Mouse (Mus musculus) lung, embryonic 14.5 days (tissue): Measurements from ENCODE around the gene Usp5. TPM values are rescaled to one million over a fixed set of nuclear protein-coding genes. Genes with fewer than 3 reads are reported as not detected.

Experiments
- ATAC-seq: fragments of 200-750 bp; cut with Nextera tagmentation; 2 replicates; pipeline ENCODE4 v1.8.0; 2017; ENCODE audit warnings: mild to moderate bottlenecking, moderate TSS enrichment, moderate library complexity; ENCODE audit not compliant: insufficient read depth
- DNase-seq: peaks from one replicate; pipeline ENCODE4 v3.0.0-alpha.2; 2015
- H3K27ac ChIP-seq: fragments of 300-500 bp; sonication (generic); 2 replicates; pipeline ENCODE4 v1.5.1; 2014; ENCODE audit warnings: low read depth, mild to moderate bottlenecking, moderate library complexity
- H3K27me3 ChIP-seq: fragments of 300-500 bp; sonication (generic); 2 replicates; pipeline ENCODE4 v1.6.1; 2014; ENCODE audit warnings: low read length, control low read depth; ENCODE audit not compliant: insufficient read depth
- H3K36me3 ChIP-seq: fragments of 300-500 bp; sonication (generic); 2 replicates; pipeline ENCODE4 v1.6.1; 2014; ENCODE audit warnings: control low read depth; ENCODE audit not compliant: insufficient read depth
- H3K4me1 ChIP-seq: fragments of 300-500 bp; sonication (generic); 2 replicates; pipeline ENCODE4 v1.6.1; 2014; ENCODE audit warnings: antibody characterized with exemption, control low read depth; ENCODE audit not compliant: insufficient read depth
- H3K4me2 ChIP-seq: fragments of 300-500 bp; sonication (generic); 2 replicates; pipeline ENCODE4 v1.6.1; 2014; ENCODE audit warnings: mild to moderate bottlenecking
- H3K4me3 ChIP-seq: fragments of 300-500 bp; sonication (generic); 2 replicates; pipeline ENCODE4 v1.5.1; 2014; ENCODE audit warnings: low read depth, low read length
- H3K9ac ChIP-seq: fragments of 300-500 bp; sonication (generic); 2 replicates; pipeline ENCODE4 v1.6.1; 2014
- H3K9me3 ChIP-seq: fragments of 300-500 bp; sonication (generic); 2 replicates; pipeline ENCODE4 v1.6.1; 2016; ENCODE audit warnings: low read depth, low read length, control low read depth
- CTCF ChIP-seq: IDR thresholded peaks from 2 replicates; pipeline ENCODE4 v1.5.1; 2016; ENCODE audit warnings: antibody characterized with exemption, low read depth
- WGBS: fragments of 180-500 bp; shearing (Covaris S2); extraction: QIAGEN DNeasy Blood & Tissue Kit; methylation state at CpG from one replicate; pipeline ENCODE4 v1.1.7; 2014; 5-methylcytosine and 5-hydroxymethylcytosine counted together
- polyA plus RNA-seq: library from polyadenylated mRNA; unstranded; fragments of >200 nt; fragmentation: Nextera tagmentation; extraction: Ambion mirVana; gene quantifications from 2 replicates; pipeline ENCODE4 v1.2.1, GENCODE M21; 2014

The Usp5 gene
- polyA plus RNA-seq, 1 experiment from 2014 or later, result 143 TPM

GRCm38 (mm10) chr6:124782436-124782835, 46.8 kb downstream of the Usp5 start:
- ATAC-seq, result 0 out of 2 replicates have a peak, but pooled peaks have one; percentile 29
- H3K4me3 ChIP-seq, result 0 out of 2 replicates have a peak overlapping the region, but pooled peaks have one; percentile 12
- H3K27ac ChIP-seq, result no peak overlapping the region
- no peak overlapping the region for H3K9ac ChIP-seq
- DNase-seq, result peak; percentile 60
- peak overlapping the region; percentile 44 for H3K4me2 ChIP-seq
- no peaks in the 10 kb centered on the region for H3K36me3 ChIP-seq
- no peaks in the 10 kb centered on the region for H3K9me3 ChIP-seq
- TF ChIP-seq CTCF, result no peak
- 0 out of 2 replicates have a peak, but pooled peaks cover 4% of the 10 kb centered on the region for H3K27me3 ChIP-seq
- H3K4me1 ChIP-seq, result peaks cover 8% of the 10 kb centered on the region; the same call in 1 of the 2 replicates
- WGBS, result 20% methylated on average over 6 of the region's 6 CpGs

- WGBS, result 81% methylated on average over 7 of the region's 7 CpGs
- Histone ChIP-seq H3K27ac (no peak overlapping the region), H3K4me3 (no peak overlapping the region), H3K4me1 (peaks cover 8% of the 10 kb centered on the region; the same call in 1 of the 2 replicates), H3K4me2 (no peak overlapping the region), H3K9me3 (no peaks in the 10 kb centered on the region), H3K27me3 (0 out of 2 replicates have a peak, but pooled peaks cover 4% of the 10 kb centered on the region), H3K9ac (no peak overlapping the region), H3K36me3 (no peaks in the 10 kb centered on the region)
- TF ChIP-seq CTCF, result no peak
- ATAC-seq (no peak), DNase-seq (no peak)
Measured at GRCm38 (mm10) chr6:124780917-124781316, 48.4 kb downstream of the Usp5 start.

- Histone ChIP-seq H3K9ac (peak overlapping the region; percentile 16; the same call in 1 of the 2 replicates), H3K9me3 (no peaks in the 10 kb centered on the region), H3K27me3 (0 out of 2 replicates have a peak, but pooled peaks cover 4% of the 10 kb centered on the region), H3K27ac (no peak overlapping the region), H3K4me1 (peaks cover 8% of the 10 kb centered on the region; the same call in 1 of the 2 replicates), H3K4me2 (peak overlapping the region; percentile 58), H3K4me3 (peak overlapping the region; percentile 32), H3K36me3 (no peaks in the 10 kb centered on the region)
- no peak for TF ChIP-seq CTCF
- DNase-seq, result no peak
- WGBS, result 7% methylated on average over 10 of the region's 10 CpGs
- no peak for ATAC-seq
Measured at GRCm38 (mm10) chr6:124779984-124780416, 49.3 kb downstream of the Usp5 start.

GRCm38 (mm10) chr6:124779222-124779983, 49.9 kb downstream of the Usp5 start, which contains the start of gene Lrrc23:
Gene Lrrc23 (minus strand): TSS chr6:124779727.
- DNase-seq (peak; percentile 86), ATAC-seq (peak; percentile 75)
- Histone ChIP-seq H3K27ac (no peak within 1 kb of the TSS), H3K4me3 (peak within 1 kb of the TSS; percentile 32), H3K9me3 (no peaks in the 10 kb centered on the region), H3K9ac (peak within 1 kb of the TSS; percentile 16; the same call in 1 of the 2 replicates), H3K36me3 (no peaks in the 10 kb centered on the region), H3K27me3 (0 out of 2 replicates have a peak, but pooled peaks cover 4% of the 10 kb centered on the region), H3K4me2 (peak within 1 kb of the TSS; percentile 58), H3K4me1 (peaks cover 8% of the 10 kb centered on the region; the same call in 1 of the 2 replicates)
- TF ChIP-seq CTCF, result no peak
- 2% methylated on average over 23 of the region's 23 CpGs for WGBS

- Histone ChIP-seq H3K4me2 (no peak overlapping the region), H3K4me1 (0 out of 2 replicates have a peak, but pooled peaks cover 3% of the 10 kb centered on the region), H3K9me3 (no peaks in the 10 kb centered on the region), H3K4me3 (no peak overlapping the region), H3K9ac (no peak overlapping the region), H3K27ac (no peak overlapping the region), H3K36me3 (no peaks in the 10 kb centered on the region), H3K27me3 (no peaks in the 10 kb centered on the region)
- 81% methylated on average over 15 of the region's 15 CpGs for WGBS
- ATAC-seq (no peak), DNase-seq (no peak)
- no peak for TF ChIP-seq CTCF
Measured at GRCm38 (mm10) chr6:124770511-124770910, 58.8 kb downstream of the Usp5 start.

- Histone ChIP-seq H3K4me2 (peak overlapping the region; percentile 81), H3K9ac (no peak overlapping the region; the same call in 1 of the 2 replicates), H3K27me3 (no peaks in the 10 kb centered on the region), H3K36me3 (no peaks in the 10 kb centered on the region), H3K9me3 (no peaks in the 10 kb centered on the region), H3K4me3 (peak overlapping the region; percentile 51; the same call in 1 of the 2 replicates), H3K4me1 (0 out of 2 replicates have a peak, but pooled peaks cover 3% of the 10 kb centered on the region), H3K27ac (no peak overlapping the region)
- no peak for TF ChIP-seq CTCF
- WGBS, result 38% methylated on average over 7 of the region's 7 CpGs
- ATAC-seq, result no peak
- no peak for DNase-seq
Measured at GRCm38 (mm10) chr6:124770013-124770412, 59.3 kb downstream of the Usp5 start.

- no peak for TF ChIP-seq CTCF
- Histone ChIP-seq H3K9ac (peak within 1 kb of the TSS; percentile 61), H3K27me3 (no peaks in the 10 kb centered on the region), H3K4me1 (0 out of 2 replicates have a peak, but pooled peaks cover 3% of the 10 kb centered on the region), H3K27ac (no peak within 1 kb of the TSS), H3K36me3 (no peaks in the 10 kb centered on the region), H3K9me3 (no peaks in the 10 kb centered on the region), H3K4me2 (peak within 1 kb of the TSS; percentile 81), H3K4me3 (peak within 1 kb of the TSS; percentile 51)
- DNase-seq (peak; percentile 66), ATAC-seq (peak; percentile 70)
- WGBS, result under 1% methylated on average over 54 of the region's 54 CpGs
Measured at GRCm38 (mm10) chr6:124769101-124769765, 60.1 kb downstream of the Usp5 start, which contains the start of gene Eno2. Gene Eno2 (minus strand): TSS chr6:124769673.
